Mouse (Mus musculus): Measurements from ENCODE around the gene Mllt10. TPM values are rescaled to one million over a fixed set of nuclear protein-coding genes. Genes with fewer than 3 reads are reported as not detected.

Mllt10 gene
- polyA plus RNA-seq, 1 experiment from 2014 or later: 54.1 TPM

GRCm38 (mm10) chr2:18063763-18064251 lies 8.8 kb downstream of the Mllt10 start:
- no peaks in the 10 kb centered on the region for H3K36me3 ChIP-seq (ENCODE audit: control insufficient read depth, insufficient read depth, low read length)
- H3K27me3 ChIP-seq (ENCODE audit: control insufficient read depth, insufficient read depth, low read length): no peaks in the 10 kb centered on the region
- ATAC-seq (ENCODE audit: low FRiP score): peak; percentile 35
- no peaks in the 10 kb centered on the region for H3K9me3 ChIP-seq (ENCODE audit: control insufficient read depth, low read length)
- H3K4me1 ChIP-seq (ENCODE audit: control insufficient read depth, insufficient read depth, low read length): peaks cover 16% of the 10 kb centered on the region
- H3K27ac ChIP-seq (ENCODE audit: low read depth, low read length): peak overlapping the region; percentile 100
- peak overlapping the region; percentile 92 for H3K4me3 ChIP-seq (ENCODE audit: low read depth, low read length)
- under 1% methylated on average over 18 of the region's 18 CpGs for WGBS
- peak overlapping the region; percentile 99 for H3K9ac ChIP-seq (ENCODE audit: low read length)
- peak; percentile 97 for DNase-seq (ENCODE audit: low spot score, missing footprints)
- H3K4me2 ChIP-seq: peak overlapping the region; percentile 90

GRCm38 (mm10) chr2:18064356-18064858 lies 9.4 kb downstream of the Mllt10 start:
- Histone ChIP-seq H3K27me3 (ENCODE audit: control insufficient read depth, insufficient read depth, low read length) (no peaks in the 10 kb centered on the region), H3K9ac (ENCODE audit: low read length) (peak overlapping the region; percentile 99), H3K36me3 (ENCODE audit: control insufficient read depth, insufficient read depth, low read length) (no peaks in the 10 kb centered on the region), H3K4me2 (peak overlapping the region; percentile 90), H3K27ac (ENCODE audit: low read depth, low read length) (peak overlapping the region; percentile 100), H3K9me3 (ENCODE audit: control insufficient read depth, low read length) (no peaks in the 10 kb centered on the region), H3K4me3 (ENCODE audit: low read depth, low read length) (peak overlapping the region; percentile 92), H3K4me1 (ENCODE audit: control insufficient read depth, insufficient read depth, low read length) (peaks cover 11% of the 10 kb centered on the region)
- under 1% methylated on average over 48 of the region's 58 CpGs for WGBS
- peak; percentile 95 for ATAC-seq (ENCODE audit: low FRiP score)
- peak; percentile 99 for DNase-seq (ENCODE audit: low spot score, missing footprints)

GRCm38 (mm10) chr2:18064941-18065707 lies 10.1 kb downstream of the Mllt10 start:
- Histone ChIP-seq H3K4me1 (ENCODE audit: control insufficient read depth, insufficient read depth, low read length) (peaks cover 10% of the 10 kb centered on the region), H3K4me3 (ENCODE audit: low read depth, low read length) (peak overlapping the region; percentile 92), H3K4me2 (peak overlapping the region; percentile 90), H3K27ac (ENCODE audit: low read depth, low read length) (peak overlapping the region; percentile 100), H3K9ac (ENCODE audit: low read length) (peak overlapping the region; percentile 99), H3K9me3 (ENCODE audit: control insufficient read depth, low read length) (no peaks in the 10 kb centered on the region), H3K27me3 (ENCODE audit: control insufficient read depth, insufficient read depth, low read length) (no peaks in the 10 kb centered on the region), H3K36me3 (ENCODE audit: control insufficient read depth, insufficient read depth, low read length) (no peaks in the 10 kb centered on the region)
- WGBS: under 1% methylated on average over 62 of the region's 85 CpGs
- DNase-seq (ENCODE audit: low spot score, missing footprints) (peak; percentile 96), ATAC-seq (ENCODE audit: low FRiP score) (peak; percentile 79)

- peak overlapping the region; percentile 99 for H3K9ac ChIP-seq (ENCODE audit: low read length)
- no peaks in the 10 kb centered on the region for H3K27me3 ChIP-seq (ENCODE audit: control insufficient read depth, insufficient read depth, low read length)
- H3K27ac ChIP-seq (ENCODE audit: low read depth, low read length): peak overlapping the region; percentile 76
- H3K4me3 ChIP-seq (ENCODE audit: low read depth, low read length): peak overlapping the region; percentile 92
- DNase-seq (ENCODE audit: low spot score, missing footprints) (peak; percentile 95), ATAC-seq (ENCODE audit: low FRiP score) (no peak)
- whole genome bisulfite sequencing: 4% methylated on average over 6 of the region's 6 CpGs
- H3K4me2 ChIP-seq: peak overlapping the region; percentile 90
- H3K4me1 ChIP-seq (ENCODE audit: control insufficient read depth, insufficient read depth, low read length): peaks cover 8% of the 10 kb centered on the region
- no peaks in the 10 kb centered on the region for H3K36me3 ChIP-seq (ENCODE audit: control insufficient read depth, insufficient read depth, low read length)
- no peaks in the 10 kb centered on the region for H3K9me3 ChIP-seq (ENCODE audit: control insufficient read depth, low read length)
Measured at GRCm38 (mm10) chr2:18065708-18066030, 10.6 kb downstream of the Mllt10 start.

- Histone ChIP-seq H3K4me3 (ENCODE audit: low read depth, low read length) (peak overlapping the region; percentile 92; the same call in 1 of the 2 replicates), H3K36me3 (ENCODE audit: control insufficient read depth, insufficient read depth, low read length) (no peaks in the 10 kb centered on the region), H3K9me3 (ENCODE audit: control insufficient read depth, low read length) (no peaks in the 10 kb centered on the region), H3K4me1 (ENCODE audit: control insufficient read depth, insufficient read depth, low read length) (peaks cover 8% of the 10 kb centered on the region), H3K27ac (ENCODE audit: low read depth, low read length) (no peak overlapping the region), H3K9ac (ENCODE audit: low read length) (no peak overlapping the region), H3K4me2 (peak overlapping the region; percentile 90; the same call in 1 of the 2 replicates), H3K27me3 (ENCODE audit: control insufficient read depth, insufficient read depth, low read length) (no peaks in the 10 kb centered on the region)
- peak; percentile 78 for DNase-seq (ENCODE audit: low spot score, missing footprints)
- ATAC-seq (ENCODE audit: low FRiP score): no peak
Measured at GRCm38 (mm10) chr2:18066436-18066835, 11.4 kb downstream of the Mllt10 start.

GRCm38 (mm10) chr2:18068071-18068796 lies 13.2 kb downstream of the Mllt10 start:
- H3K4me2 ChIP-seq: no peak overlapping the region
- H3K4me1 ChIP-seq (ENCODE audit: control insufficient read depth, insufficient read depth, low read length): peaks cover 8% of the 10 kb centered on the region
- no peaks in the 10 kb centered on the region for H3K27me3 ChIP-seq (ENCODE audit: control insufficient read depth, insufficient read depth, low read length)
- H3K9me3 ChIP-seq (ENCODE audit: control insufficient read depth, low read length): no peaks in the 10 kb centered on the region
- H3K9ac ChIP-seq (ENCODE audit: low read length): no peak overlapping the region
- H3K36me3 ChIP-seq (ENCODE audit: control insufficient read depth, insufficient read depth, low read length): no peaks in the 10 kb centered on the region
- H3K4me3 ChIP-seq (ENCODE audit: low read depth, low read length): no peak overlapping the region
- peak; percentile 81 for DNase-seq (ENCODE audit: low spot score, missing footprints)
- WGBS: 85% methylated on average over 4 of the region's 4 CpGs
- H3K27ac ChIP-seq (ENCODE audit: low read depth, low read length): no peak overlapping the region
- ATAC-seq (ENCODE audit: low FRiP score): no peak

GRCm38 (mm10) chr2:18071947-18072346 lies 16.9 kb downstream of the Mllt10 start:
- H3K4me2 ChIP-seq: no peak overlapping the region
- no peak overlapping the region for H3K4me3 ChIP-seq (ENCODE audit: low read depth, low read length)
- WGBS: 92% methylated on average over 2 of the region's 2 CpGs
- H3K9me3 ChIP-seq (ENCODE audit: control insufficient read depth, low read length): no peaks in the 10 kb centered on the region
- H3K27me3 ChIP-seq (ENCODE audit: control insufficient read depth, insufficient read depth, low read length): no peaks in the 10 kb centered on the region
- no peak for DNase-seq (ENCODE audit: low spot score, missing footprints)
- H3K27ac ChIP-seq (ENCODE audit: low read depth, low read length): no peak overlapping the region
- no peaks in the 10 kb centered on the region for H3K36me3 ChIP-seq (ENCODE audit: control insufficient read depth, insufficient read depth, low read length)
- no peak for ATAC-seq (ENCODE audit: low FRiP score)
- no peak overlapping the region for H3K9ac ChIP-seq (ENCODE audit: low read length)
- H3K4me1 ChIP-seq (ENCODE audit: control insufficient read depth, insufficient read depth, low read length): no peaks in the 10 kb centered on the region

GRCm38 (mm10) chr2:18080182-18080860 lies 25.3 kb downstream of the Mllt10 start:
- H3K4me1 ChIP-seq (ENCODE audit: control insufficient read depth, insufficient read depth, low read length): no peaks in the 10 kb centered on the region
- H3K9me3 ChIP-seq (ENCODE audit: control insufficient read depth, low read length): no peaks in the 10 kb centered on the region
- DNase-seq (ENCODE audit: low spot score, missing footprints) (no peak), ATAC-seq (ENCODE audit: low FRiP score) (no peak)
- 93% methylated on average over 2 of the region's 2 CpGs for WGBS
- H3K27me3 ChIP-seq (ENCODE audit: control insufficient read depth, insufficient read depth, low read length): no peaks in the 10 kb centered on the region
- H3K9ac ChIP-seq (ENCODE audit: low read length): no peak overlapping the region
- peaks cover 4% of the 10 kb centered on the region for H3K36me3 ChIP-seq (ENCODE audit: control insufficient read depth, insufficient read depth, low read length)
- no peak overlapping the region for H3K4me2 ChIP-seq
- no peak overlapping the region for H3K27ac ChIP-seq (ENCODE audit: low read depth, low read length)
- no peak overlapping the region for H3K4me3 ChIP-seq (ENCODE audit: low read depth, low read length)
